Mouse (Mus musculus) liver, postnatal 0 days (tissue): ENCODE data around the gene Foxn3. TPM values are rescaled to one million over a fixed set of nuclear protein-coding genes. Genes with fewer than 3 reads are reported as not detected.
A peak's percentile ranks its signal among the peaks of the same experiment; 100 is the strongest.

Experiments used
- ATAC-seq: fragments of 200-750 bp; cut with Nextera tagmentation; 2 replicates; pipeline ENCODE4 v1.8.0; 2017; ENCODE audit warnings: mild to moderate bottlenecking, moderate library complexity
- DNase-seq: peaks from one replicate; pipeline ENCODE4 v3.0.0-alpha.2; 2016
- H3K27ac ChIP-seq: fragments of 300-500 bp; sonication (generic); 2 replicates; pipeline ENCODE4 v1.5.1; 2014; ENCODE audit warnings: antibody characterized with exemption, moderate library complexity, mild to moderate bottlenecking, low read depth
- H3K27me3 ChIP-seq: fragments of 300-500 bp; sonication (generic); 2 replicates; pipeline ENCODE4 v1.6.1; 2014; ENCODE audit warnings: low read length, control low read depth, mixed read lengths; ENCODE audit not compliant: insufficient read depth
- H3K36me3 ChIP-seq: fragments of 300-500 bp; sonication (generic); replicated peaks from 2 replicates; pipeline ENCODE4 v1.6.1; 2014; ENCODE audit warnings: mild to moderate bottlenecking, control low read depth, low read length, moderate library complexity, mixed read lengths; ENCODE audit not compliant: insufficient read depth
- H3K4me1 ChIP-seq: fragments of 300-500 bp; sonication (generic); 2 replicates; pipeline ENCODE4 v1.6.1; 2014; ENCODE audit warnings: antibody characterized with exemption, mild to moderate bottlenecking, control low read depth; ENCODE audit not compliant: insufficient read depth
- H3K4me2 ChIP-seq: fragments of 300-500 bp; sonication (generic); 2 replicates; pipeline ENCODE4 v1.6.1; 2014; ENCODE audit warnings: low read depth, mild to moderate bottlenecking, low read length, moderate library complexity, mixed read lengths
- H3K4me3 ChIP-seq: fragments of 300-500 bp; sonication (generic); 2 replicates; pipeline ENCODE4 v1.5.1; 2014; ENCODE audit warnings: low read depth, low read length
- H3K9ac ChIP-seq: fragments of 300-500 bp; sonication (generic); replicated peaks from 2 replicates; pipeline ENCODE4 v1.6.1; 2014; ENCODE audit warnings: mild to moderate bottlenecking, moderate library complexity
- H3K9me3 ChIP-seq: fragments of 300-500 bp; sonication (generic); 2 replicates; pipeline ENCODE4 v1.6.1; 2016; ENCODE audit warnings: mild to moderate bottlenecking, control low read depth, low read length, mixed read lengths
- CTCF ChIP-seq: sonication (generic); IDR thresholded peaks from 2 replicates; pipeline ENCODE4 v1.5.1; 2016; ENCODE audit warnings: antibody characterized with exemption, low read depth
- EP300 ChIP-seq: IDR thresholded peaks from 2 replicates; pipeline ENCODE4 v1.6.1; 2016; ENCODE audit warnings: antibody characterized with exemption, low read depth, mild to moderate bottlenecking
- WGBS: fragments of 180-500 bp; shearing (Covaris S2); extraction: QIAGEN DNeasy Blood & Tissue Kit; methylation state at CpG from one replicate; pipeline ENCODE4 v1.1.7; 2014; ENCODE audit not compliant: insufficient replicate concordance; 5-methylcytosine and 5-hydroxymethylcytosine counted together
- polyA plus RNA-seq: library from polyadenylated mRNA; unstranded; fragments of >200 nt; fragmentation: Nextera tagmentation; extraction: Ambion mirVana; gene quantifications from 2 replicates; pipeline ENCODE4 v1.2.1, GENCODE M21; 2015

The Foxn3 gene
- polyA plus RNA-seq, 1 experiment from 2014 or later: 31.2 TPM

GRCm38 (mm10) chr12:99348940-99349649 is 214.3 kb downstream of the Foxn3 start:
- ATAC-seq: peak; percentile 46

DNA sequence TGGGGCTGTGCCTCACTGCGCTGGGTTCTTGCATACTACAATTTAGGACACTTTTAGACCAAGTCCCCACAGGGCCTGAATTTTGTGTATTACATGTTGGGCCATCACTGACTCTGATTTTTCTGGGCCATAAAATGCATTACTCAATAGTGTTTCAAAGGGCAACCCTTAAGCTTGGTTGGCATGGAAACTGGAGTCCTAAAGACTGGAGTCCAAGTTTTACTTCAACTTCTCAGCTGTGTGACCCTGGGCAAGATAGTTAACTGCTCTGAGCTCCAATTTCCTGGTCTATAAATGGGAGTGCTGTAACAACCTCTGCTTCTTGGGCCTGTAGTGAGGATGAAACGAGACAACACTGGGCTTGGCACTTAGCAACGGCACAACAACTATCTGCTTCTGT is 215.9 kb downstream of the Foxn3 start:
- Histone ChIP-seq H3K9ac (no peak overlapping the region), H3K9me3 (no peaks in the 10 kb centered on the region), H3K27me3 (no peaks in the 10 kb centered on the region), H3K36me3 (no peaks in the 10 kb centered on the region), H3K4me1 (peaks cover 61% of the 10 kb centered on the region), H3K4me3 (no peak overlapping the region), H3K27ac (no peak overlapping the region), H3K4me2 (no peak overlapping the region)
- TF ChIP-seq CTCF: no peak
- TF ChIP-seq EP300: no peak
- no peak for ATAC-seq
- no peak for DNase-seq
- 83% methylated on average over 3 of the region's 3 CpGs for WGBS

More at GRCm38 (mm10) chr12:99348940-99349649, 214.3 kb downstream of the Foxn3 start:
- WGBS: 61% methylated on average over 10 of the region's 10 CpGs
- no peak for TF ChIP-seq EP300
- no peak for TF ChIP-seq CTCF
- Histone ChIP-seq H3K4me1 (peaks cover 58% of the 10 kb centered on the region), H3K36me3 (no peaks in the 10 kb centered on the region), H3K27ac (peak overlapping the region; percentile 77), H3K4me2 (peak overlapping the region; percentile 31), H3K9ac (0 out of 2 replicates have a peak overlapping the region, but pooled peaks have one; percentile 30), H3K9me3 (no peaks in the 10 kb centered on the region), H3K4me3 (no peak overlapping the region), H3K27me3 (no peaks in the 10 kb centered on the region)
- DNase-seq: no peak

DNA sequence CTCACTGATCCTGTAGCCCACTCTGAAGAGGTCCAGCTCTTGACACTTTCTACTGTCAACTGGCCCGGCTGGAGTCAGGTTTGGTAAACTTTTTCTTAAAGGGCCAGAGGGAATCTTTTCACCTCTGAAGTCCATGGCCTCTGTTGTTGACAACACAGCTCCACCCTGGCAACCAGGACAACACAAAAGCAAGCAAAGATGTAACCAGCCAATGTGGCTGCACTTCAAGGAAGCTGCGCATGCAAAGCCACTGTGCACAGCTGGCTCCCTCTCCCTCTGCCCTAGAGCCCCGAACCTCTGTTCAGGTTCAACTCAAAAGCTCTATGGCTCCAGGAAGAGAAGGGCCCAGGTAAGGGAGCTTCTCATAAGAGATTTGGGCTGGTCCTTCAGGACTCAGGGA is 216.4 kb downstream of the Foxn3 start:
- no peak overlapping the region for H3K4me3 ChIP-seq
- H3K4me2 ChIP-seq: no peak overlapping the region
- H3K9me3 ChIP-seq: no peaks in the 10 kb centered on the region
- ATAC-seq: no peak
- TF ChIP-seq CTCF (no peak), EP300 (no peak)
- no peaks in the 10 kb centered on the region for H3K36me3 ChIP-seq
- no peak overlapping the region for H3K9ac ChIP-seq
- no peaks in the 10 kb centered on the region for H3K27me3 ChIP-seq
- H3K27ac ChIP-seq: no peak overlapping the region
- peaks cover 56% of the 10 kb centered on the region for H3K4me1 ChIP-seq
- DNase-seq: no peak
- 74% methylated on average over 3 of the region's 3 CpGs for WGBS

DNA sequence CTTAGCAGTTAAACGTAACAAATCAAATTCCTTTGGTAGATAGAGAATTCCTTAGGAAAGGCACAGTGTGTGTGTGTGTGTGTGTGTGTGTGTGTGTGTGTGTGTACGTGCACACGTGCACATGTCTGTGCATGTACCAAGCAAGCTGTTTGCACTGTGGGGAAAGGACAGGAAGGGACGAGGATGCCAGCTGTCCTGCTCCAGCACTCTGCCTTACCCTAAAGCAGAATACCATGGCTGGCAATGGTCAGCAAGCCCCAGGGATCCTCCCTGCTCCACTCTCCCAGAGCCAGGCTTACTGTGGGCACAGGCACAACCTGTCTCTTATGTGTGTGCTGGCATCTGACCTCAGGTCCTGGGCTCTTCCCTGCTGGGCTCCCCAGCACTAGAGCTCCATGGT is 218.1 kb downstream of the Foxn3 start:
- H3K4me1 ChIP-seq: peaks cover 48% of the 10 kb centered on the region
- TF ChIP-seq CTCF: no peak
- TF ChIP-seq EP300: no peak
- WGBS: 77% methylated on average over 4 of the region's 4 CpGs

DNA sequence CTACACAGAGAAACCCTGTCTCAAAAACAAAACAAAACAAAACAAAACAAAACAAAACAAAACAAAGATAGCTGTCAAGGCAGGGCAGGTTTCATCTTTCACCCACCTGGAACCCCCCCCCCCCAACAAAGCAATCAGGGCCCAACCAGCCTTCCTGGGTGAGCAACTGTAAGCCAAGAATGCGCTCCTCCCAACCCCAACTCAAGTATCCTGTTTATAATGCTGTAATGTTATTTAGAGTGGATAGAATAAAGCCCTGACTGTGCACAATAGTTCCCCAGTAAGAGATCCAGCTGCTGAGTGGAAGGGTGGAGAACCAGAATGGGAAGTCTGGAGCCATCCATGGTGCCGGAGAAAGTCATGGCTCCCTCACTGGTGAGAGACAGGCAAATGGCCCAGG is 220.0 kb downstream of the Foxn3 start:
- H3K36me3 ChIP-seq: peaks cover 9% of the 10 kb centered on the region; the same call in 1 of the 2 replicates
- TF ChIP-seq CTCF (no peak), EP300 (no peak)
- H3K27ac ChIP-seq: no peak overlapping the region
- H3K9me3 ChIP-seq: no peaks in the 10 kb centered on the region
- no peak overlapping the region for H3K4me3 ChIP-seq
- no peak for DNase-seq
- no peaks in the 10 kb centered on the region for H3K27me3 ChIP-seq
- 96% methylated on average over 2 of the region's 2 CpGs for WGBS
- no peak overlapping the region for H3K9ac ChIP-seq
- no peak for ATAC-seq
- H3K4me2 ChIP-seq: no peak overlapping the region
- H3K4me1 ChIP-seq: peaks cover 32% of the 10 kb centered on the region

More for the DNA sequence above, 218.1 kb downstream of the Foxn3 start:
- no peaks in the 10 kb centered on the region for H3K9me3 ChIP-seq
- H3K9ac ChIP-seq: no peak overlapping the region
- no peaks in the 10 kb centered on the region for H3K27me3 ChIP-seq
- no peak for DNase-seq
- no peak overlapping the region for H3K4me3 ChIP-seq
- H3K27ac ChIP-seq: no peak overlapping the region
- ATAC-seq: no peak
- H3K4me2 ChIP-seq: no peak overlapping the region
- H3K36me3 ChIP-seq: no peaks in the 10 kb centered on the region

DNA sequence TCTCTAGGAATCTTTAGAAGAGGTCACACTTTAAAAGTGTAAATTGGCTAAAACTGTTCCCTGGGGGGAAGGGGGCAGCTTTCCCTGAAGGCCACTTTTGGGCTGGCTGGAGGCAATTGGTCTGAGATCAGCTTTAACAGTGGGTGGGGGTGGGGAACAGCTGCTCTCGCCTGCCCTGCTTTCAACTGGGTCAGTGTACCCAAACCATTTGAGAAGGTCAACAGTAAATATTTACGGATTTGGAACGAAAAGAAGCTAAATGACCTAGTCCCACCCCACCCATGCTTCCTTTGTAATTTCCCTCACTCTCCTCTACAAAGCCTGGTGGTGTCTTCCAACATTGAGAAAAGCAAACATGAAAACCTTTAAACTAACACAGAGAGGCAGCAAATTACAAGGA is 221.2 kb downstream of the Foxn3 start:
- peaks cover 9% of the 10 kb centered on the region; the same call in 1 of the 2 replicates for H3K36me3 ChIP-seq
- no peak overlapping the region for H3K9ac ChIP-seq
- H3K4me3 ChIP-seq: no peak overlapping the region
- 61% methylated on average over 3 of the region's 3 CpGs for WGBS
- peaks cover 23% of the 10 kb centered on the region for H3K4me1 ChIP-seq
- H3K9me3 ChIP-seq: no peaks in the 10 kb centered on the region
- no peaks in the 10 kb centered on the region for H3K27me3 ChIP-seq
- TF ChIP-seq CTCF: no peak
- no peak for TF ChIP-seq EP300
- DNase-seq (no peak), ATAC-seq (peak; percentile 72)
- peak overlapping the region; percentile 49 for H3K27ac ChIP-seq
- no peak overlapping the region for H3K4me2 ChIP-seq
